Mouse (Mus musculus) C2C12 (cell line): Measurements from ENCODE around the gene Lmntd1. TPM values are rescaled to one million over a fixed set of nuclear protein-coding genes. Genes with fewer than 3 reads are reported as not detected.

Source experiments
- H3K27me3 ChIP-seq: one replicate; pipeline ENCODE4 v1.6.1; 2011; ENCODE audit not compliant: control insufficient read depth, insufficient read depth, insufficient read length
- H3K36me3 ChIP-seq: one replicate; pipeline ENCODE4 v1.6.1; 2011; ENCODE audit not compliant: control insufficient read depth, insufficient read depth
- H3K4me3 ChIP-seq: one replicate; pipeline ENCODE4 v1.5.1; 2011; ENCODE audit warnings: mild to moderate bottlenecking, control low read depth; ENCODE audit not compliant: poor library complexity, insufficient read depth, severe bottlenecking
- H3K79me2 ChIP-seq: one replicate; pipeline ENCODE4 v1.6.1; 2011; ENCODE audit not compliant: control insufficient read depth, insufficient read depth
- H3K79me3 ChIP-seq: one replicate; pipeline ENCODE4 v1.6.1; 2011; ENCODE audit warnings: low read depth, control low read depth
- H3ac ChIP-seq: one replicate; pipeline ENCODE3; 2011; ENCODE audit warnings: low read depth; ENCODE audit not compliant: control insufficient read depth, insufficient read length
- CEBPB ChIP-seq: IDR thresholded peaks from one replicate; pipeline ENCODE4 v1.6.1; 2011; ENCODE audit warnings: low read depth, mild to moderate bottlenecking, control low read depth, moderate library complexity
- CTCF ChIP-seq: IDR thresholded peaks from one replicate; pipeline ENCODE4 v1.5.1; 2011; ENCODE audit not compliant: control insufficient read depth, insufficient read depth, insufficient read length
- FOSL1 ChIP-seq: IDR thresholded peaks from one replicate; pipeline ENCODE4 v1.8.0; 2011; ENCODE audit warnings: mild to moderate bottlenecking, low read length; ENCODE audit not compliant: poor library complexity, insufficient read depth, severe bottlenecking
- MAX ChIP-seq: IDR thresholded peaks from one replicate; pipeline ENCODE4 v1.6.1; 2011; ENCODE audit warnings: mild to moderate bottlenecking, control low read depth
- MYOD1 ChIP-seq: IDR thresholded peaks from one replicate; pipeline ENCODE4 v1.6.1; 2011; ENCODE audit warnings: low read depth; ENCODE audit not compliant: control insufficient read depth, insufficient read length
- MYOG ChIP-seq: IDR thresholded peaks from one replicate; pipeline ENCODE4 v1.6.1; 2011; ENCODE audit not compliant: control insufficient read depth, insufficient read length; ENCODE audit errors: extremely low read depth
- USF1 ChIP-seq: IDR thresholded peaks from one replicate; pipeline ENCODE4 v1.6.1; 2011; ENCODE audit warnings: low read depth, mild to moderate bottlenecking, control low read depth, moderate library complexity
- polyA plus RNA-seq: library from polyadenylated mRNA; unstranded; fragments of >200 nt; fragmentation: generic; extraction: Trizol; gene quantifications from one replicate; pipeline ENCODE4 v1.2.1, GENCODE M21; 2012; ENCODE audit warnings: missing spikeins

Lmntd1 gene
- polyA plus RNA-seq, 1 experiment, result not detected

DNA sequence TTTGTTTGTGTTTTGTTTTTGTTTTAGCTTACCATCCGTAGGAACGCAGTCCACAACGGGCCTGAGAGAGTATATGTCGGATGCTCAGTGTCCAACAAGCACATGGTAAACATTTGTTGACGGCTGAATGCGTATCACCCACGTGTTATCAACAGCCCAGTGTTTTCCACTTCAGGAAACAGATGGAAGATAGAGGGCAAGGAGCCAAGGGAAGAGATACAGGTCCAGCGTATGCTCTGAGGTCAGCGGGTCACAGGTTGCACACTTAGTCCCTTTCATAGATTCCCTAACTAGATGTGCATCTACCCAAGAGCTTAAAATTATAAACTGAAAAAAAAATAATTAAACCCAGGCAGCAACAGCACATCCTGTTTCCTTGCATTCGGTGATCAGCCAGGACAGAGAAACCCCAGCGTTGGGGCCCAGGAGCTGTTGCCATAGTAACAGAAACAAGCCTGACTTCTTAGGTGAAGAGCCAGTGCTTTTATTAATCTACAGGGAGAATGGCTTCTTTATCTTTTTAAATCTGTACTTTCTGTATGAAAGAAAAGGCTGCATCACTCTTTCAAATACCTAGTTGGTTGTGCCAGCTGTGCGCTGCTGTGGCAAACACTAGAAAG is 128.0 kb downstream of the Lmntd1 start:
- no peak overlapping the region for H3ac ChIP-seq
- H3K36me3 ChIP-seq, result no peaks in the 10 kb centered on the region
- no peaks in the 10 kb centered on the region for H3K79me3 ChIP-seq
- H3K79me2 ChIP-seq, result no peaks in the 10 kb centered on the region
- TF ChIP-seq MAX, result no peak
- no peak for TF ChIP-seq CTCF
- TF ChIP-seq FOSL1, result no peak
- TF ChIP-seq MYOD1, result no peak
- TF ChIP-seq CEBPB, result no peak
- no peak for TF ChIP-seq USF1
- TF ChIP-seq MYOG, result no peak
- peaks cover 3% of the 10 kb centered on the region for H3K27me3 ChIP-seq
- no peak overlapping the region for H3K4me3 ChIP-seq

- Histone ChIP-seq H3K4me3 (no peak overlapping the region), H3K79me2 (no peaks in the 10 kb centered on the region), H3K79me3 (no peaks in the 10 kb centered on the region), H3ac (no peak overlapping the region), H3K27me3 (peaks cover 3% of the 10 kb centered on the region), H3K36me3 (no peaks in the 10 kb centered on the region)
- TF ChIP-seq CTCF, result no peak
Observed at GRCm38 (mm10) chr6:145483318-145483674, 130.8 kb downstream of the Lmntd1 start.

DNA sequence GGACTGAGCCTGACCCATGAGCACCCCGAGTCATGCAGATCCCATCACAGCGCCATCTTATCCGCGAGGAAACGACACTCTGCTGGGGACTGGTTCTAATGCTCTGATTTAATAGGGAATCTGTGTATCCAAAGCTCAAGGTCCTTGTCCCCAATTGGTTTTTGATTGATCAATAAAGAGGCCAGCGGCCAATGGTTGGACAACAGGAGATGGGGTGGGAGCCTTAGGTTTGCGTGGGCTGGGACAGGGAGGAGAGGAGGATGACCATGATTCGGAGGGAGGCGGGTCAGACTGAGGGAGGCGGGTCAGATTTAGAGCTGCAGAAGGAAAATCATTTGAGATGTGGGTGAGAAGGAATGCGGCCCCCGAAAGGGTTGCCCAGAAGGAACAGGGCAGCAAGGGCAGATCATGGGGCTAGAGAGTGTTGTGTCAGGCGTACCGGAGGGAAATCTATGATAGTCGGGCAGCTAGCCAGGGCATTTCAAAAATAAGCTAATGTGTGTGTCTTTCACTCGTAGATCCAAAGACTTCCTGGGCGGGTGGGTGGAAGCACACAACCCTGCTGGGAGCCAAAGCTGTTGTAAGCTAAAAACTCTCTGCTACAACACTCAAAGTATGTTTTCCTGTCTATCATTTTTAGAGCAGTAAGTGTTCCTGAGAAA is 131.3 kb downstream of the Lmntd1 start:
- Histone ChIP-seq H3K79me2 (no peaks in the 10 kb centered on the region), H3ac (no peak overlapping the region), H3K36me3 (no peaks in the 10 kb centered on the region), H3K27me3 (peaks cover 3% of the 10 kb centered on the region), H3K79me3 (no peaks in the 10 kb centered on the region), H3K4me3 (no peak overlapping the region)
- TF ChIP-seq FOSL1, result no peak
- TF ChIP-seq MYOD1, result no peak
- no peak for TF ChIP-seq MAX
- TF ChIP-seq CTCF, result no peak
- no peak for TF ChIP-seq MYOG
- TF ChIP-seq CEBPB, result no peak

DNA sequence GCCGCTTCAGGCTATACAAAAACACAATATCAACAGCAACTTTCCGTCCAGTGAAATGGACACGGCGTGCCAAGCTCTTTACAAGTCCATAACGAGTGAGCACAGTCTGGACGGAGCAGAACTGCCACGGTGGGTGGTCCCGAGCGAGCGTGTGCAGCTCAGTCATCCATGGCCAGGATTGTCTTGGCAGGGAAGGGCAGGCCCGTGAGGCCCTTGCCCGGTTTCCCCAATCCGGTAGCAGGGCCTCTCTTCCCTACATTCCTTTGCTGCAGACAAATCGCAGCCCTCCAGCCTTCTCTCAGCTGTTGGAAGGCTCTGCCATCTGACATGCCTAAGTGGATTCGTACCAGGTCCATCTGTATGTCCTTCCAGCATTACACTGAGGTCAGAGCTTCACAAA is 132.2 kb downstream of the Lmntd1 start:
- H3K36me3 ChIP-seq, result no peaks in the 10 kb centered on the region
- TF ChIP-seq CTCF (no peak), MAX (no peak), FOSL1 (no peak), USF1 (no peak)
- H3ac ChIP-seq, result no peak overlapping the region

GRCm38 (mm10) chr6:145478821-145479271 is 135.3 kb downstream of the Lmntd1 start:
- H3K79me2 ChIP-seq, result no peaks in the 10 kb centered on the region
- no peaks in the 10 kb centered on the region for H3K79me3 ChIP-seq

More for the DNA sequence above, 132.2 kb downstream of the Lmntd1 start:
- Histone ChIP-seq H3K79me2 (no peaks in the 10 kb centered on the region), H3K4me3 (no peak overlapping the region), H3K27me3 (peaks cover 3% of the 10 kb centered on the region), H3K79me3 (no peaks in the 10 kb centered on the region)

GRCm38 (mm10) chr6:145477367-145477905 is 136.7 kb downstream of the Lmntd1 start:
- H3K79me2 ChIP-seq, result no peaks in the 10 kb centered on the region
- no peaks in the 10 kb centered on the region for H3K79me3 ChIP-seq
- H3K4me3 ChIP-seq, result no peak overlapping the region
- no peak overlapping the region for H3ac ChIP-seq
- H3K27me3 ChIP-seq, result peaks cover 3% of the 10 kb centered on the region
- H3K36me3 ChIP-seq, result no peaks in the 10 kb centered on the region
- no peak for TF ChIP-seq CTCF
- TF ChIP-seq MYOG, result no peak
- TF ChIP-seq CEBPB, result no peak
- TF ChIP-seq FOSL1, result no peak
- TF ChIP-seq MYOD1, result no peak
- TF ChIP-seq MAX, result no peak
- no peak for TF ChIP-seq USF1

More at GRCm38 (mm10) chr6:145478821-145479271, 135.3 kb downstream of the Lmntd1 start:
- H3K4me3 ChIP-seq, result no peak overlapping the region
- H3ac ChIP-seq, result no peak overlapping the region
- no peak for TF ChIP-seq MYOD1
- no peak for TF ChIP-seq MAX
- no peak for TF ChIP-seq FOSL1
- TF ChIP-seq MYOG, result no peak
- TF ChIP-seq CEBPB, result no peak
- no peak for TF ChIP-seq CTCF
- no peak for TF ChIP-seq USF1
- H3K36me3 ChIP-seq, result no peaks in the 10 kb centered on the region
- peaks cover 3% of the 10 kb centered on the region for H3K27me3 ChIP-seq
